Mouse (Mus musculus): ENCODE measurements around the gene Myo16.
A peak's percentile ranks its signal among the peaks of the same experiment; 100 is the strongest.

The Myo16 gene

GRCm38 (mm10) chr8:10402606-10403005, 248.9 kb downstream of the Myo16 start:
- DNase-seq (ENCODE audit: inconsistent age in 2 of 2, low spot score in 1 of 2), result peak; percentile 8 to 76

GRCm38 (mm10) chr8:10405469-10405868, 251.8 kb downstream of the Myo16 start:
- peak; percentile 36 to 68 for DNase-seq (ENCODE audit: inconsistent age in 2 of 2, low spot score in 1 of 2)

GRCm38 (mm10) chr8:10409043-10409442, 255.3 kb downstream of the Myo16 start:
- no peak for DNase-seq (ENCODE audit: inconsistent age in 2 of 2, low spot score in 1 of 2)

GRCm38 (mm10) chr8:10411511-10411910, 257.8 kb downstream of the Myo16 start:
- no peak for DNase-seq (ENCODE audit: inconsistent age in 2 of 2, low spot score in 1 of 2)

- no peak for DNase-seq (ENCODE audit: inconsistent age in 2 of 2, low spot score in 1 of 2)
These were observed 260.2 kb downstream of the Myo16 start for GRCm38 (mm10) chr8:10413881-10414280.

- peak; percentile 63 to 90 for DNase-seq (ENCODE audit: inconsistent age in 2 of 2, low spot score in 1 of 2)
These were observed 261.0 kb downstream of the Myo16 start for GRCm38 (mm10) chr8:10414684-10415212.

GRCm38 (mm10) chr8:10415288-10415687, 261.6 kb downstream of the Myo16 start:
- DNase-seq (ENCODE audit: inconsistent age in 2 of 2, low spot score in 1 of 2), result no peak

GRCm38 (mm10) chr8:10415885-10416284, 262.2 kb downstream of the Myo16 start:
- no peak for DNase-seq (ENCODE audit: inconsistent age in 2 of 2, low spot score in 1 of 2)

GRCm38 (mm10) chr8:10416806-10417205, 263.1 kb downstream of the Myo16 start:
- DNase-seq (ENCODE audit: inconsistent age in 2 of 2, low spot score in 1 of 2), result no peak

GRCm38 (mm10) chr8:10417281-10417680, 263.6 kb downstream of the Myo16 start:
- DNase-seq (ENCODE audit: inconsistent age in 2 of 2, low spot score in 1 of 2), result no peak

- DNase-seq (ENCODE audit: inconsistent age in 2 of 2, low spot score in 1 of 2), result no peak
These were observed 264.3 kb downstream of the Myo16 start for GRCm38 (mm10) chr8:10418013-10418412.

GRCm38 (mm10) chr8:10418971-10419370, 265.3 kb downstream of the Myo16 start:
- no peak for DNase-seq (ENCODE audit: inconsistent age in 2 of 2, low spot score in 1 of 2)

- no peak for DNase-seq (ENCODE audit: inconsistent age in 2 of 2, low spot score in 1 of 2)
These were observed 266.0 kb downstream of the Myo16 start for GRCm38 (mm10) chr8:10419726-10420125.

- DNase-seq (ENCODE audit: inconsistent age in 2 of 2, low spot score in 1 of 2), result no peak
These were observed 266.8 kb downstream of the Myo16 start for GRCm38 (mm10) chr8:10420551-10420950.

- no peak for DNase-seq (ENCODE audit: inconsistent age in 2 of 2, low spot score in 1 of 2)
These were observed 267.9 kb downstream of the Myo16 start for GRCm38 (mm10) chr8:10421516-10422090.

- DNase-seq (ENCODE audit: inconsistent age in 2 of 2, low spot score in 1 of 2), result no peak
These were observed 281.8 kb downstream of the Myo16 start for GRCm38 (mm10) chr8:10435492-10435891.

- DNase-seq (ENCODE audit: inconsistent age in 2 of 2, low spot score in 1 of 2), result peak; percentile 74 to 93
These were observed 285.1 kb downstream of the Myo16 start for GRCm38 (mm10) chr8:10438772-10439171.

- no peak for DNase-seq (ENCODE audit: inconsistent age in 2 of 2, low spot score in 1 of 2)
These were observed 286.1 kb downstream of the Myo16 start for GRCm38 (mm10) chr8:10439595-10440453.

- DNase-seq (ENCODE audit: inconsistent age in 2 of 2, low spot score in 1 of 2), result no peak
These were observed 288.9 kb downstream of the Myo16 start for GRCm38 (mm10) chr8:10442562-10442961.

GRCm38 (mm10) chr8:10445011-10445410, 291.3 kb downstream of the Myo16 start:
- DNase-seq (ENCODE audit: inconsistent age in 2 of 2, low spot score in 1 of 2), result peak; percentile 51 to 72

GRCm38 (mm10) chr8:10448545-10448944, 294.8 kb downstream of the Myo16 start:
- no peak for DNase-seq (ENCODE audit: inconsistent age in 2 of 2, low spot score in 1 of 2)

- DNase-seq (ENCODE audit: inconsistent age in 2 of 2, low spot score in 1 of 2), result no peak
These were observed 299.3 kb downstream of the Myo16 start for GRCm38 (mm10) chr8:10453046-10453445.
